Mouse (Mus musculus): ENCODE data around the gene Mras.

The Mras gene

GRCm38 (mm10) chr9:99437031-99437764, at the start of gene Mras:
Mras (minus strand) TSS chr9:99437381.
- DNase-seq (ENCODE audit: low read depth), result no peak

- peak; percentile 49 for DNase-seq (ENCODE audit: low read depth)
These were observed 48.0 kb upstream of the Mras start for GRCm38 (mm10) chr9:99485144-99485543.

DNA sequence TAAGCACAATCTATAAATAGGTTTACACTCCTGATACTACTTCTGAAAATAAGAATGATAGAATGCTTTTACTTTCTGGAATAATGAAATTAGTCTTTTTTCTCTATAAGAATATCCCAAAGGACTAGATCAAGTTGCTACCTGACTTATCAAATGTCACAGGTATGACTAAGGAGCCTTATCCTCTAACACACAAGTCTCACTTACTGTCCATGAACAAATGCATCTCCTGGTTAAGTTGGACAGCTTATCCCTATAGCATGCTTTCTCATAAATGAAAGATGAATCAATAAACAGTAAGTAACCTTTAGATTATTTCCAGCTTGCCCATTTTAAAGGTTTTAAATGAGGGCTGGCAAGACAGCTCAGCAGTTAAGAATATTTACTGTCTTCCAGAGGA, 47.5 kb upstream of the Mras start:
- no peak for DNase-seq (ENCODE audit: low read depth)

- no peak for DNase-seq (ENCODE audit: low read depth)
These were observed 46.0 kb upstream of the Mras start for GRCm38 (mm10) chr9:99483191-99483590.

- no peak for DNase-seq (ENCODE audit: low read depth)
These were observed 43.6 kb upstream of the Mras start for GRCm38 (mm10) chr9:99480764-99481163.

DNA sequence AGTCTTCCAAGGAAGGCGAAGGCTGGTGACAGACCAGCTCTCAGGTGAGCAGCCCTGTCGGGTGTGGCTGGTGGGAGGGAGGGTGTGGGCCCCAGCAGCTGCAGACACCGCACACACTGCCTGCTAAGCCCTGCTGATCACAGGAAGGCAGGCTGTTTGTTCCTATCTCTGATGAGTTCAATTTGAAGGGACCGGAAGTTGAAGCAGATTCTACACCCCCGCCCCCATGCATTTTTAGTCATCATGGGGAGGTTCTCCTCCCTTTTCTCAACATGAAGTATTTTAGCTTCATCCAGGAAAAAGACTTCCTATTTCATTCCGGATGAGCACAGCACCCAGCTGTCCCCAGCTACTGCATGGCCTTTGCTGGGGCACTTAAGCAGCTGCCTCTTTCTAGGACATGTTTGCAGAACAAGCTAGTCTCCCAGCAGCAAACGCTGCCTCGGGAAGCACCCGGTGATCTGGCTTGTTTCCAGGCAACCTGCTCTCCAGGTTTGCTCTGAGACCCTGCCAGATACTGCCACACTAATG, 42.1 kb upstream of the Mras start:
- no peak for DNase-seq (ENCODE audit: low read depth)

GRCm38 (mm10) chr9:99471334-99471733, 34.2 kb upstream of the Mras start:
- no peak for DNase-seq (ENCODE audit: low read depth)

- peak; percentile 38 for DNase-seq (ENCODE audit: low read depth)
These were observed 33.3 kb upstream of the Mras start for GRCm38 (mm10) chr9:99470347-99471092.

DNA sequence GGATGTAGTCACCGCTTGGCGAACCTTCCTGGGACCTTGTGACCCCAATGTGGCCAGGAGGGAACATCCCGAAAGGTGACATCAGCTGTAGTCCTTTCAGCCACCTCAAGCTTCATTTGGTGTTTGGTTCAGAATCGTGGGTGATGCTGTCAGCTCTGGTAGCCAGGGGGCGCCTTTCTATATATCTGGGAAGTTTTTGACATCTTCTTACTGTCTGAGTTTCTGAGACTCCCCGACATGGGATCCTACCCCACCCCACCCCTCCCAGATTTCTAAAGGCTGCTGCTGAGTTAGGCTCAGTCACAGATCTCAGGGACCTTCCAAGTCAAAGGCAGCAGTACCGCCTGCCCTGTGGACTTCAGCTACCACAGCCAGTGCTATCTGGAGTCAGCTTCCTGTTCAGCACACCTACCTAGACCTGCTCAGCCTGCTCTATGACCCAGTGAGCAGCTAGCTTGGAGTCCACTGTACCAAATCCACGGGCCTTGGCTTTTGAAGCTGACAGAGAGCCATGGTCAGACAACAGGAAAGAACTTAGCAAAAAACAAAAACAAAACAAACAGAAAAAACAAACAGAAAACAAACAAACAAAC, 32.6 kb upstream of the Mras start:
- peak; percentile 37 for DNase-seq (ENCODE audit: low read depth)

DNA sequence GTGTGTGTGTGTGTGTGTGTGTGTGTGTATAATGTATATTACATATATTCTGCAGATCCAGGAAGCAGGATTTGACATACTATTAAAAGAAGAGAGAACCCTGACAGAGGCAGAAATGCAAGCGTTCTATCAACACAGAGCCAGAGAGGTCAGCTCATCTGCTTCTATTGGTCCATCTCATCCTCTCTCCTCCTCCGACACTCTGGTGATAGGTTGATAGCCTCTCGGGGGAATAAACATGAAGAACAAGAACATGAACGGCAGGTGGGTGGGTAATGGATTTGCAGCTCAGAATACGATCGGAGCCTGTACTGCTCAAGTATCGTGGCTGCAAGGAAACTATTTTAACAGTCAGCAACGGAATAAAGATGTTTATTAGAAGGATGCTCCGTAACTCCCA, 31.4 kb upstream of the Mras start:
- no peak for DNase-seq (ENCODE audit: low read depth)

DNA sequence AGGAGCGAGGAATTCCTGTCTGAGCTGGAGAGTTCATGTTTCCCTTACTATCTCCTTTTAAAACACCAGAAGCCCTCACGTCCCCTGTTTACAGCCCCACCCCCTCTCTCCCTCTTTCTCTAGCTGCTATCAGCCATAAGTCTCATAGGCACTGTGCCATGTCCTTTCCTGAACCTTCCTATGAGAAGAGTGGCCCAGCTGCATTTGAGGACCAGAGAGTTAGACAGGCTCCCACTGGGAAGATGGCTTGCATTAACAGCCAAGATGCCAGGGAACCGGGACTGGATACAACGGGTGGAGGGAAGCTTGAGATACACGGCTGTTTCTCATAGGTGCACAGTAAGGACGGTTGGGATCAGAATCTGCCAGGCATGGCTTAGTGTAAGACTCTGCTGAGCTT, 27.7 kb upstream of the Mras start:
- no peak for DNase-seq (ENCODE audit: low read depth)

GRCm38 (mm10) chr9:99459730-99460129, 22.5 kb upstream of the Mras start:
- no peak for DNase-seq (ENCODE audit: low read depth)

DNA sequence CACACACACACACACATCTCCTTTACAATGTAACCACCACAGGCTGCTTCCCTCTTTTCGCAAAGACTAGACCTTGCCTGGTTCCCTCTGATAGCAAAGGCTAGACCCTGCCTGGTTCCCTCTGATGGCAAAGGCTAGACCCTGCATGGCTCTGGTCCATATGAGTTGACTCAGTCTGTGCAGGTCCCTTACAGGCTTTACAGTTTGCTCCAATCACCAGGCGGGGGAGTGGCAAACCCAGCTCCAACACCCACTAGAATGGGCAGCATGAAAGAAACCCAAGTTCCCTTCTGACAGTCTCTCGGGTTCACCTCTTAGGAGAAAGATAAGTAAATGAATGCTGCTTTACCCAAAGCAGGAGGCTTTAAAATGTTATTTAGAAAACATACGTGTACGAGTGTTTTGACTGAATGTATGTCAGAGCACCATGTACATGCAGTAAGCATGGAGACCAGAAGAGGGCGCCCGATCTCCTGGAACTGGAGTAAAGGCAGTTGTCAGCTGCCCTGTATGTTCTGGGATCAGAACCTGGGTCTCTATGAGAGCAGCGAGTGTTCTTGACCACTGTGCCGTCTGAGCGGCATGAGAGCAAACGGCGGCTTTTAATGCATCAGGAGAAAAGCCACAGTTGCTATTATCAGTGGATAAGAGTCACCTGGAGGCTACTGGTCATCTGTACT, 21.5 kb upstream of the Mras start:
- DNase-seq (ENCODE audit: low read depth), result peak; percentile 61

DNA sequence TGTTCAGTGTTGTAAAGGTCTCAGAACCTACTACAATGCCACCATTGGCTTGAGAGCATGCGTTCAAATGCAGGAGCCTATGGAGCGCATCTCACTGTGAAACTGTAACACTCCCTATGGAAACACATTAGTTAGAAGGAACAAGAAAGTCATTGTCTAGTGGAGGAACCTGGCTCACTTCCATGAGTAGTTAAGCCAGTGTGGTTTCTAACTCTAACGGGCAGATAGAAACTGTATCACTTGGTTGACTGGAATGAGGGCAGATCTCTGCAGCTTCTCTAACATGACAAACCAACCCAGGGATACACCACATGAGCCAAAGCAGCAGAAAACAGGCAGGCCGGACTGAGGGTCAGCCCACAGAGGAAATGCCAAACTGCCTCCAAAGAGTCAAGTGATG, 17.0 kb upstream of the Mras start:
- DNase-seq (ENCODE audit: low read depth), result no peak

GRCm38 (mm10) chr9:99451161-99451560, 14.0 kb upstream of the Mras start, which contains the start of gene Nme9:
Nme9 (plus strand) TSS chr9:99451475.
- no peak for DNase-seq (ENCODE audit: low read depth)

- no peak for DNase-seq (ENCODE audit: low read depth)
These were observed 12.9 kb upstream of the Mras start for GRCm38 (mm10) chr9:99449886-99450647.

DNA sequence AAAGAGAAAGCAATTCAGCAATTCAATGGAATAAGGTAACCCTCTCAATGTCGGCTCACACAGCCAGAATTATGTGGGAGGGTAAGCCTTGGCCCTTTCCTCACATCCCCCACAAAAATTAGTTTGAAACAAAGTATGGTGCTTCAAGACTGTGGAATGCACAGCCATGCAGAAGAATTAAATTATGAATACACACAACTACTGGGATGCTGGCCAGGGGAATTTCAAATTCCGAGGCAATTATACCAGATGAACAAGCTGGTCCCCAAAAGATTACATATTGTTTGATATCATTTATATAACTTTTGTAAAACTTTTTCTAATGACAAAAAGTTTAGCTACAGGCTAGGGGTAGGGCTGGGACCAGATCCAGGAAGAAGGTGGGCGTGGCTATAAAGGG, 10.1 kb upstream of the Mras start:
- no peak for DNase-seq (ENCODE audit: low read depth)

DNA sequence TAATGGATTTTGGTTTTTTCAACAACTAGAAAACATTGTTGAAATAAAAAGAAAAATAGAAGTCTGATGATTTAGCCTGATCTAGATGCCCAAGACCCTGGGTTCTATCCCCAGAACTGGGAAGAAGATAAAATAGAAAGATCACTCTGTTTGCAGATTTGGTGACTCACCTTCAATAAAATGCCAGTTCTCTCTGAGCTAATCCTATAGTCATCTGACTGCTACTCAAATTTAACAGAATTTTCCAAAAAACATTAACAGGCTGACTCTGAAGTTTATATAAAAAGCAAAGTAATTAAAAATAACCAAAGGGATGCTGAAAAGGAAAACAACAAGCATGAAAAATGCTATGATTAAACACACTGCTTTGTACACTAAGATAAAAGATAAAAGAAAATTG, 9.1 kb upstream of the Mras start:
- DNase-seq (ENCODE audit: low read depth), result no peak

- DNase-seq (ENCODE audit: low read depth), result no peak
These were observed 7.5 kb upstream of the Mras start for GRCm38 (mm10) chr9:99444590-99445178.

- no peak for DNase-seq (ENCODE audit: low read depth)
These were observed 4.7 kb upstream of the Mras start for GRCm38 (mm10) chr9:99441647-99442433.
